Mouse (Mus musculus): Measurements from ENCODE around the gene Snrpg.
"Not testable (repeated sequence)": the region's sequence is repeated elsewhere in the genome, so short reads cannot be mapped to it uniquely, and the experiment has no call there.

Gene Snrpg

DNA sequence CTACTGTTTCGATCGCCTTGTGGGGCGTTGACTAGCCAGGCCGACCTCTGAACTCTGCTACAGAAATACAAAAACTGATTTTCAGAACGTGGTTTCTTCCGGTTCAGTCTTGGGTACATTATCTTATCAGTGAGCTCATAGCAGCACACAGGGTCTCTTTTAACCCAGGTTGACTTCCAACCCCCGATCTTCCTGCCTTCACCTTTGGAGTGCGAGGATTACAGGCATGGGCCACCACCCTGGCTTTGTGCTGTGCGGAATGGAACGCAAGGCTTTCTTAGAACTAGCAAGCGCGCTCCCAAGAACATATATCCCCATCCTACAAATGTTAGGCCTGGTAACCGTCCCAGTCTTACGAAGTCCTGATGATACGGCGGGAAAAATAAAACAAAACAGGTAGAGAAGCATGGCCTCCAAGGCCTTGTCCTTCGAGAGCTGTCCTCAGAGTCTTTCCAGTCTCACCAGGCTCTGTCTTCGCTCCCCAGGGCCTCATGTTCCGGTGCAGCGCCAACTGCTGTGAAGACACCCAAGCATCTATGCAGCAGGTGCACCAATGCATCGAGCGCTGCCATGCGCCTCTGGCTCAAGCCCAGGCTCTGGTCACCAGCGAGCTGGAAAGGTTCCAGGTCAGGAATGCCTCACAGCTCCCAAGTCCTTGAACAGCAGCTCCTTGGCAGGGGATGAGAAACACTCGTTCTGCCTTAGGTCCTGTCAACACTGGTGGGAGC lies 4.8 kb upstream of the Snrpg start:
- in situ Hi-C loops (cut with MboI, MseI): loop anchor here (5.0 kb wide), 1 partner anchor 439 kb away; no protein-coding TSS in a partner anchor

DNA sequence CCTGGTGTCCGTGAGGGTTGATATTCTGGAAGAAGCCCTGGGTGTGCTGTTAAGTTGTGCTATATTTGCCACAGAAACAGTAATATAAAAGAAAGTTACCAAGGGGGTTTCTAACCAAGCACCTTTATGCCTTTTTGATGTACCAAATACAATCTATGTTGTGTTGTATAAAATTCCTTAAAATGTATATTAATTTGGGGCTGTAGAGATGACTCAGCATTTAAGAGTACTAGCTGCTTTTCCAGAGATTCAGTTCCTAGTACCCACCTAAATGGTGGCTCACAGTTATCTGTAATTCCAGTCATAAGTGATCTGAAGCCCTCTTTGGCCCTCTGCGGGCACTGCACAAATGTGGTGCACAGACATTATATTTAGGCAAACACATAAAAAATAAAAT lies 4.3 kb upstream of the Snrpg start:
- in situ Hi-C loops (cut with MboI, MseI): loop anchor here (5.0 kb wide), 1 partner anchor 440 kb away; no protein-coding TSS in a partner anchor

DNA sequence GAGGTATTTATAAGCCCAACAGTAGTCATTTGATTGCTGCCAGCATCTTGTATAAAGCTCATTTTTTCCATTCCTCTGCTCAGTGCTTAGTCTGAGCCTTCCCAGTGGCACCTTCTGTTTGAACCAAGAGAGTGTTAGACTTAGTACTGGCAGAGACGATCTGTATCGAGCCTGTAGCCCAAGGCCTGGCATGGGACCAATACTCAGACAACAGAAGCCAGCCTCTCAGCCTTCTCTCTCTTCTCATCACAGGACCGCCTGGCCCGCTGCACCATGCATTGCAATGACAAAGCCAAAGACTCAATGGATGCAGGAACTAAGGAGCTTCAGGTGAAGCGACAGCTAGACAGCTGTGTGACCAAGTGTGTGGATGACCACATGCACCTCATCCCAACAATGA lies 2.6 kb upstream of the Snrpg start:
- in situ Hi-C loops (cut with MboI, MseI): loop anchor here (5.0 kb wide), 1 partner anchor 441 kb away; no protein-coding TSS in a partner anchor

DNA sequence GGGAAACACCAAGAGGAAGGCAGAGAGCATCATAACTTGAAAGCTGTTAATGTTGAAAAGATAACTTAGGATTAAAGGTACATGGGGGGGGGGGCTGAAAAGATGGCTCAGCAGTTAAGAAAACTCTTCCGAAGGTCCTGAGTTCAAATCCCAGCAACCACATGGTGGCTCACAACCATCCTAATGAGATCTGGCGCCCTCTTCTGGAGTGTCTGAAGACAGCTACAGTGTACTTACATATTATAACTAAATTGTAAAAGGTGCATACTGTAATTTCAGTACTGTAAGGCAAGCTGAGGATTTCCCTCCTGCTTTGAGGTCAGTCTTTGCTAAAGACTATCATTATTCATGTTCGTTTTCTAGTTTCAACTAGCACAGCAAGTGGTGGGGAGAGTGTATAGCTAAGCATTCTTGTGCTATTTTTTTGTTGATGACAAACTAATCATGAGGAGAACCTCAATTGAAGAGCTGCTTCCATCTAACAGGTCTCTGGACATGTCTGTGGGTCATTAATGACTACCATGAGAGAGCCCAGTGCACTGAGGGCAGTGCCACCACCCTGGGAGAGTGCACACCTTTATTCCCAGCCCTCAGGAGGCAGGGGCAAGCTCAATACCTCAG lies 901 bp upstream of the Snrpg start:
- in situ Hi-C loops (cut with MboI, MseI): no loop called here

DNA sequence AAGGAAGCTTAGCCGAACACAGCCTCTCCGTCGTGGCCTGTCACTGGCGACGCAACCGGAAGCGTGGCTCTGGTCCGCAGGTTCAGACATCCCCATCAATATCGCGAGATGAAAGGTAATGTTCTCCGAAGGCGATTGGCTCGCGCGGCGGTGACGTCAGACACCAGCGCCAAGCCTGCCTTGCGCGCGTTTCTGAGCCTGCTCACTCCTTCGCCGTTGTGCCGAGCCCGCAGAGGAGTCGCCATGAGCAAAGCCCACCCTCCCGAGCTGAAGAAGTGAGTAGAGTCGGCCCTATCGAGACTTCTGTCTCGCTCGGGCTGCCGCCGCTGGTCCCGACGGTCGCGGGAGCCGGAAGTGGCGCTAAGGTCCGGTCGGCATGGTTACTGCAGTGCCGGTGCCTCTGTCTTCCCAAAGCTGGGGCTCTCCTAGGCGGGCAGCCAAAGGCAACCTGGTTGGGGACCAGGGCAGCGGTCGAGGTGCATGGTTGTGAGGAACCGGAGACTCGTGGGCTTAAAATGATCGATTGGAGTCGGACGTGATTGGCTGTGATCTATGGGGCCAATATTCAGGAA lies 322 bp downstream of the Snrpg start:
- in situ Hi-C loops (cut with MboI, MseI): no loop called here

DNA sequence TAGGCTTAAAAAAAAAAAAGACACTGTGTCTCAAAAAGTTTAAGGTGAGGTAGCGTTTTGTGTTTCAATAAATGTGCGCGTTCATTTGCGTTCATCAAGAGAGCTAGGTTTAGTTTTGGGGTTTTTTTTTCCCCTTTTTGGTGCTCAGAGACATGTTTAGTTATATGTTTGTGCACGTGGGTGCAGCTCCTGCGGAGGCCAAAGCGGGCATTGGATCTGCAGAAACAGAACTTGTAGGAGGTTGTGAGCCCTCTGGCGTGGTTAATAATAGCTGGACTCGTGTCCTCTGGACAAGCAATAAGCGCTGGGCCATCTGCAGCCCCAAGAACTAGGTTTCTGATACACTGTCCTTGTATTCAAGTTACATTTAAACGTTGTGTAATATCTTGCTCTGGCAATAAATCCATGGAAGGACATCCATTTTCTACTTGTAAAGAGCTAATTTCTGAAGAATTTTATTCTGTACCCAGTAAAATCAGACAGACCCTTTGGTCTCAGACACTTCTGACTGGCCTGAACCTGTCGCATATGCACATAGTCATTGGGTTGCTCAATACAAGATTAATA lies 929 bp downstream of the Snrpg start:
- in situ Hi-C loops (cut with MboI, MseI): no loop called here

DNA sequence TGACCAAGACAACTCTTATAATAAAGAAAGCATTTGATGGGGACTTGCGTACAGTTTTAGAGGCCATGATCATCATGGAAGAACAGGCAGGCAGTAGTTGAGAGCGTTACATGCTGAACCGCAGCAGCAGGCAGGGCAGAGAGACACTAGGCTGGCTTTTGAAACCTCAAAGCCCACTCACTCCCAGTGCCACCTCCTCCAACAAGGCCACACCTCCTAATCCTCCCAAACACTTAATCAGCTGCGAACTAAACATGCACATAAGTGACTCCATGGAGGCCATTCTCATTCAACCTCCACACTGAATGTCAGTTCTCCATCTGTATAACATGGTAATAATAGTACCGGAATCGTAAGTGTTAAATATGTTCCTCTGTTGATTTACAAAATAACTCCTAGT lies 2.5 kb downstream of the Snrpg start:
- in situ Hi-C loops (cut with MboI, MseI): no loop called here

DNA sequence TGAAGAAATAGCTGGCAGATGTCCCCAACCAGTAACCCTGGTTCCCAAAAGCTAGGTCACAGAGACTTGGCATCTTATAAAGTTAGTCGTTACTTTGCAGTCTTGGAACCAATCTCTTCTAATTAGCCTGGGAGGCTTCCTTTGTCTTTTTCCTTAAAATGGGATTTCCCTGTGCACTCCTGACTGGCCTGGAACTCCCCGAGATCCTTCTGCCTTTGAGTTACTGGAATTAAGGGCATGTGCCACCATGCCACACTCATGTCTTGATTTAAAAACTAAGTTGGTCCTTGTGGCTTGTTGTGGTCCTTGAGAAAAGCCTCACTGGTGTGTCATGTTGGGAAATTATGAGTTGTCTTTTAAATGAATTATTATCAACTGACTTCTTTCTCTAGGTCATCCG lies 7.2 kb downstream of the Snrpg start:
- in situ Hi-C loops (cut with MboI, MseI): no loop called here

DNA sequence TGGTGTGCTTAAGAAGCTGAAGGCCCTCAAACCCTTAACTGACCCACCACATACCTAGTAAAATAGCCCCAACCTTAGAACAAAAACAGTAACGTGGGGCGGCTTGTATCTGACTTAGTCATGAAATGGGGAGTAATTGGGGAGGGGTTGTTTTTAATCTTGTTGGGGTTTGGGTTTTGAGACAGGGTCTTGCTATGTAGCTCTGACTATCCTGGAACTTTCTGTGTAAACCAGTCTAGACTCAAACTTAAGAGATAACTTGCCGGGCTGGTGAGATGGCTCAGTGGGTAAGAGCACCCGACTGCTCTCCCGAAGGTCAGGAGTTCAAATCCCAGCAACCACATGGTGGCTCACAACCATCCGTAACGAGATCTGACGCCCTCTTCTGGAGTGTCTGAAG lies 9.0 kb downstream of the Snrpg start:
- in situ Hi-C loops (cut with MboI, MseI): not testable (repeated sequence)

DNA sequence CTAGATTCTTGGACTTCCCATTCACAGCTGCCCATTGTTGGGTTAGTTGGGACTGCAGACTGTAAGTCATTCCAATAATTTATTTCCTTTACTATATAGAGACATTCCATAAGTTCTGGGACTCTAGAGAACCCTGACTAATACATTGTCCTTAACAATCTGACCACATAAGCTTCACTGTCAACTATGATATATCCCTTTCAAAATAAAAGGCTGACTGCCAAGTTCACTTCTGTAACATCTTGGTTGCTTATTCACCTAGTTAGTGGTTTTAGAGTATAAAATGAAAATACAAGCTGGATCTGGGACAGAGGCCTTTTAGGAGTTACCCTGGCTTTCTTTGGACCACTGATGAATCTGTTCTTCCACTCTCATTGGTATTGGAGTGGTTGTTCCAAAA lies 11.4 kb downstream of the Snrpg start:
- in situ Hi-C loops (cut with MboI, MseI): no loop called here

DNA sequence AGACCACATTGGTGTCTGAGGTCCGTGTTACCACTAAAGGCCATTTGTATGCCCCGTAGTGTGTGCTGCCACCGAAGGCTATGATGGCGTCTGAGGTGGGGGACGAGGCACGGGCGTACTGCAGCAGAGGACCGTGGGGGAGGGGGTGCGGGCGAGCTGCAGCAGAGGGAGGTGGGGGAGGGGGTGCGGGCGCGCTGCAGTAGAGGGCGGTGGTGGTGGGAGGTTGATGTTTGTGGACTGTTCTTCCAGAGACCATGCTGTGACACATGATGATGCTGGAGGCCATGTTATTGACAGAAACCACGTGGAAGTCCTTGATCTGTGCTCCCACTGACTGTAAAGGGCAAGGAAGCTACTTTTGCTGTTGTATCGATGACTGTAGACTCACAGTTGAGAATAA lies 12.3 kb downstream of the Snrpg start:
- in situ Hi-C loops (cut with MboI, MseI): no loop called here

DNA sequence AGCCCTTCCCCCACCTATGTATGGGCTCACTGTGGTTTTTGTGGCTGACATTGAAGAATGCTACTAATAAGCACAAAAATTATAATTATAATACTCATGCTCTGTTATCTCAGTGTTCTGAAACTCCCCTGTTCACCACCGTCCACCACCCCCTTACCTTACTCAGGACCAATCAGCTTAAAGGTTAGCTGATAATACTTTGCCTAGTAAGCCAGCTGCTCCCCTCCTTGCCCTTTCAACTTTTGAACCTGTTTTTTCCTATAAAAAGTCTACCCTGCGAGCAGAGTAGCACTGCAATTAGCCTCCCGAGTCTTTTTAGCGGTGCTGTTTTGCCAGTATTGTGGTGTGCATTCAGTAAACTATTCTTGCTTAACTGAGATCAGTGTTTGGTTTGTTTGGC lies 13.6 kb downstream of the Snrpg start:
- in situ Hi-C loops (cut with MboI, MseI): no loop called here

DNA sequence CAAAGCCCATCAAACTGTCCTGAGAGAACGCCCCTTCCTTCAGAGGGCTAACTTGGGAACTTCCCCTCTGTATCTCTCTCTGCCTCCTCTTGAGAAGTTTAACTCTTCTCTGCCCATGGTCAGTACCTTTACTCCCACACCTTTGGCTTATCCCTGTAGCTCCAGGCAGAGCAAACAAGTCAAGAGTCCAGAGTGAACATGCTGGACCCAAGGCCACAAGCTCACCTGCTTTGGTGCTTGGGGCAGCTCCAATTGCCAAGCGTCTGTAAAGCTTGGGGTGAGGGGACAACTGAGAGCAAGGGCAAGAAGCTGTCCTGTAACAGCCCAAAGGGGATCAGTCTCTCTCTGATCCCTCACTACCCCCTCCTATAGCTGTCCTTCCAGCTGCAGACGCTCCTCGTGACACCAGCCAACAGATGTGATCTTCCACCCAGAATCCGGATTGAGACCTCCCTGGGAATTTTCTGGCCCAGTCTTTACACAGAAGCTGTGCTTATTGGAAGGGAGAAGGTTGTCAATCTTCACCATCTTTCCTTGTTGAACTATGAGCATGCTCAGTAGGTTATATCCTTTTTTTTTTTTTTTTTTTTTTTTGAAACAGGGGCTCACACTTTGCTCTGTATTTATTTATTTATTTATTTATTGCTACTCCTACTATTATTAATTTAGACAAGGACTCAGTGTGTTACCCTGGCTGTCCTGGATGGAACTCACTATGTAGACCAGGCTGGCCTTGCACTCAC lies 14.4 kb downstream of the Snrpg start:
- in situ Hi-C loops (cut with MboI, MseI): no loop called here

DNA sequence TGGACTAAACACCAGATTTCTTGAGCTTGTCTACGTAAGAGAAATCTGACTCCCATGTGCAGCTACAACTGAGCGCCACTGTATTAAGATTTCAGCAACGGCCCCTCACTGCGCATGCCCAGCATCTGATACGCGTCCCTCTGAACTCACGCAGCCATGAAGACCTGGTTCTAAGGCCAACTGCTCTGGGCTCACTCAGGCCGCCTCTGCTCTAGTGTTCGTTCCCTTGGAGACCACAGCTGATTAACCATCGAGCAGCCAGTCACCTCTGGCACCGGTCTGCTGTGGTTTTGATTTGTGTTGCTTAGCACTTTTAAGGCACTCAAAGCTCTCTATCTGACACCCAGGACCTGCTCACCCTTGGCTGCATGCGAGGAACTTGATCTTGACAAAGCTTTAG lies 16.2 kb downstream of the Snrpg start:
- in situ Hi-C loops (cut with MboI, MseI): no loop called here

DNA sequence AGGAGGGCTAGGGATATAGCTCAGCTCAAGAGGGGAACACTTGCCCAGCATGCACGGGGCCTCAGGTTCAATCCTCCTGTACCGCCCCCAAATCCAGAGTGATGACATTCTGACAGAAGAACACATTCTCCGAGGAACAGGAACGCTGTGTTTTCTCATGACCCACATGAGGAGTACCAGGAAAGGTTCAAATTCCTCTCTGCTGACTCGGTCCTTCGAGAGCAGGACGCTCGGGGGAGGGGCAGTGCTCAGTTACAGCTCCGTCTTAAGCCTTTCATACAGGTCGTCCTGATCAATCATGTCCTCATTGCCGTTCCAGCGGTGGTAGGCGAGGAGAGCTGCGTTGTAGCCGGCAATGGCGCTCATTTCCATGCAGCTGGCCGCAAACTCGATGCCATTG lies 17.4 kb downstream of the Snrpg start:
- in situ Hi-C loops (cut with MboI, MseI): no loop called here

DNA sequence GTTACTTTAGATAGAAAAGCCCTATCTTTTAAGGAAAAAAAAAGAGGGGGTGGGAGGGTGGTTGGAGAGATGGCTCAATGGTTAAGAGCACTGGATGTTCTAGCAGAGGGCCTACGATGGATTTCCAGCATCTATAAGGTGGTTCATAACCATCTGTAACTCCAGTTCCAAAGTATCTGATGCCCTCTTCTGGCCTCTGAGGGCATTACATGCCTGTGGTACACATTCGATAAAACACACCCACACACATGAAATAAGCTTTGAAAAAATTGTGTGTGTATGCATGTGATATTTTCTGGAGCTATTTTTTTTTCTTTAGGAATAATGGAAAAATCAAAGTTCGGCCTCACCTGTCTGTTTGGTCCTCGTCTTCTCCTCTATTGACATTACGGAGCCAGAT lies 20.2 kb downstream of the Snrpg start:
- in situ Hi-C loops (cut with MboI, MseI): loop anchor here (10.0 kb wide), 1 partner anchor 1043 kb away; no protein-coding TSS in a partner anchor

DNA sequence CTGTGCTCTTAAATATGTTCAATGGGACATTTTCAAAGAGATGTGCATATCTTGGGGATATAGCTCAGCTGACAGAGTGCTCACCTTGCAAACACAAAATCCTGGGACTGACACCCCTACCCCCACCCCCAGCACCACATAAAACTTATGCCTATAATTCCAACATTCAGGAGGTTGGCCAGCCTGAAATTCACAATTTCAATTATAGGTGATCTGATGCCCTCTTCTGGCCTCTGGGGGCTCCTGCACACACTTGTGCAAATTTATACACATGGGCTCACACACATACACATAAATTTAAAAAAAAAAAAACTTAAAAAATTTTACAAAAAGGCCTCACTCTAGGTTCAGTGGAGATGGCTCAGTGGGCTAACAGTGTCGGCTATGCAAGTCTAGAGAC lies 22.1 kb downstream of the Snrpg start:
- in situ Hi-C loops (cut with MboI, MseI): loop anchor here (10.0 kb wide), 1 partner anchor 1042 kb away; no protein-coding TSS in a partner anchor

DNA sequence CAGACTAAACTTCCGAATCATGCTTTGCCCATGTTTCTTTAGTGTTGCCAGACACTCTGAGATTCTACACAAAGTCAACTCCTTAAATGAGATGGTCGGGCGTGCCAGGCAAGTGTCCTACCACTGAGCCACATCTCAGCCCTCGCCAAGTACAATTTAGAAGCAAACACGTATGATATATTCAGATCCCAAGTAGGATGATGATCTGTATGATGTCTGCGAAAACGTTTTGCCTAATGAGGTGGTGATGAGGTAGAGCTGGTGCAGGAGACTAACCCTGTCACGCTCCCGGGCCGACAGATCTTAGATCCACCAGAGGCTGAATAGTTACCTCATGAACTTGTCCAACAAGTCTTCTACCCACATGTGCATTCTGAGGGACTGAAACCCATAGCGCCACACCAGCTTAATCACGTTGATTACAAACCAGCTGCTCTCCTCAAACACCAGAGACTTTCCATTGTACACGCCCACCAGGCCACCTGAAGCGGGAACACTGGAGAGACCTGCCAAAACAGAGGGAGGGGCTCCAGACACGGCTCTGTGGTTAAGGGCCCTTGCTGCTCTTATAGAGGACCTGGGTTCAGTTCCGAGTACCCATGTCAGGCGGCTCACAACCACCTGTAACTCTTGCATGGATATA lies 23.1 kb downstream of the Snrpg start:
- in situ Hi-C loops (cut with MboI, MseI): loop anchor here (10.0 kb wide), 1 partner anchor 1041 kb away; no protein-coding TSS in a partner anchor

DNA sequence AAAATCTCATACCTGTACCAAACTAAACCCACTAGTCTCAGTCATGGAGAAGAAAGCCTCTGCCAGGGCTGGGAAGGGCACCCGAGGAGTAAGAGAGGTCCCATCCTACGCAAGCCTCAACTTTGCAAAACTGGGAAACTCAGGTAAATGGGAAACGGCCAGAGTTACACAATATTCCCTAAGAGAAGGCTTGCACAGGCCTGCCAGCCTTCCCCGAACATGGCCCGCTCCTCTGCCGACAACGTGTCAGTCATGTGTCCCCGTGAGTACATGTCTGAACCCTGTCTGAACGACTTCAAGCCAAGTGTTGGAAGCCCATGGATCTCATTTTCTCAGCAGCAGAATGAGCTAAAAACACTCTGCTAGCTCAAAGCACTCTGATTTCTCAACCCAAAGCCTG lies 23.9 kb downstream of the Snrpg start:
- in situ Hi-C loops (cut with MboI, MseI): loop anchor here (10.0 kb wide), 1 partner anchor 1040 kb away; no protein-coding TSS in a partner anchor

DNA sequence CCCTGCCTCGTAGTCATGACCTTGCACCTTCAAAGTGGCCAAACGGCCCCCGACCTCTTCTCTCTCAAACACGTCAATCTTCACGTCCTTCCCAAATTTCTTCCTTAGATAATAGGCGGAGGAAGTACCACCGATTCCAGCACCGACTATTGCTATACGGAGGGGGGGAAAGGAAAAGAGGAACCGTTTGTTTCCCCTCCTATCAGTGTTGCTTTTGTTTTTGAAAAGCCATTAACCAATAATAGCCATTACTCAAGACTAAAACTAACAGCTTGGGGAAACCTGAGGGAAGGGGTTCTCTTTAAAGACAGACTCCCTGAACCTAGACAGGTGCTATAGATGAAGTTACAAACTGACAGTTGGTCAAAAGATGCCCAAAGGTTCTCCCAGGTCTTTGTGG lies 24.9 kb downstream of the Snrpg start:
- in situ Hi-C loops (cut with MboI, MseI): loop anchor here (10.0 kb wide), 1 partner anchor 1039 kb away; no protein-coding TSS in a partner anchor

Measured in T-helper 1 cell (primary cell).